Mouse (Mus musculus): ENCODE measurements around the gene Cnnm4.

- TF ChIP-seq MAFK (IDR thresholded peaks at IDR 0.05; ENCODE audit: insufficient read depth, low read depth, low read length), result no peak
- TF ChIP-seq HCFC1 (IDR thresholded peaks at IDR 0.05; ENCODE audit: borderline replicate concordance, insufficient read depth, low read length), result no peak
Observed at GRCm38 (mm10) chr1:36548771-36549170, 77.4 kb downstream of the Cnnm4 start.

All from ES-E14 (cell line).